Mouse (Mus musculus): Measurements from ENCODE around the gene Spin4. TPM values are rescaled to one million over a fixed set of nuclear protein-coding genes. Genes with fewer than 3 reads are reported as not detected.

Gene Spin4
- total RNA-seq (2021): 1 to 10 TPM; 1.3 to 1.5 TPM
- long read RNA-seq, experiment 1: 0 reads
- long read RNA-seq, experiment 2: 0 reads

DNA sequence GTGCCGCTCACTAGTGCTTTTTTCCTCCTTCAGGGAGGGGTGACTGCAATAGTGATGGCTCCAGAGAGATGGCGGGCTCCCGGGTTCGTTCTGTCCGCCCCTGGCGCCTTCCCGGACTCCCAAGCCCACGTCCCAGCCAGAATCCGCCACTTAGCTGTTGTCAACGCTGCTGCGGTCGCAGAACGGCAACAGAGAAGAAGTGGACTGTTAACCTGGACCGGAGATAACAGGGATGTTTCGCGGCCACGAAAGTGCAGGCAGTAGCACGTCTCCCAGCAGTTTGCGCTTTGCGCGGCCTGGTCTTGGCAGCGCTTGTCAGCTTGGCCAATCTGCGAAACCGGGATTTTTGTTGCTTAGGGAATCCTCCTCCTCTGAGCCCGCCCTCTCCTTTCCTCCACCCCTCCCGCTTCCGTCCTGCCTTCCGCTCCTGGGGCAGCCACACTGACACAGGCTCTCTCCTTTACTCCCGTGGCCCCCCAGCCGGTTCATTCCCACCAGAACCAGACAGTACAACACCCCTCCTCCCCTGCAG is at the start of gene Spin4:
Gene Spin4, minus strand, starts transcription at position 322 of the 532 bp plus-strand sequence.
- intact Hi-C loops (cut with DNase I; ENCODE audit: low total_unique reads): no loop called here
- peak; percentile 80 for DNase-seq

- no peak for DNase-seq
- intact Hi-C loops (cut with DNase I; ENCODE audit: low total_unique reads): no loop called here
Observed at GRCm38 (mm10) chrX:95027907-95028306, 1.4 kb upstream of the Spin4 start.

DNA sequence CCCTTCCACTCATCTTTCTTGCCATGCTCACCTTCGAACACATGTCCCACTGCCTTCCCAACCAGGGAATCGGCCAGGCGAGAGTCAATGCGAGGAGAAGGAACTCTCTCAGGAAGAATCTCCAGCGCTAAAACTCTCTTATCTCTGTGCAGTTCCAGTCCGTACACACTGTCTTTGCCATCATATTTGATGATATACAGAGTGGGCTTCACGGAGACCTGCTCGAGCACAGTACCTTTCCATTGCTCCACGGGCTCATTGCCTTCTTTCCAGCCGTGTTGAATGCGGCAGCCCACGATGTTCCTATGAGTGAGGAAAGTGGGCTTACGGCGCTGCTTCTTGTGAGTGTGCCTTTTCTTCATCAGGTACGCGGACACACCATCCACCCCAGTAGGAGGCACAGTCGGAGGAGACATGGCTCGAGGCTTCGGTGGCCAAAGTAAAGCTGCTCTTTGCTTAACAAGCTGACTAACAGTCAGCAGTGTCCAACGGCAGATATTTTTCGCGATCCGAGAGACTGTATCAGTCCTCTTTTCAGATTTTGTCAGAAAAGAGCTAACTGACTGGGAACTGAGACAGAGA is 612 bp downstream of the Spin4 start:
- intact Hi-C loops (cut with DNase I; ENCODE audit: low total_unique reads): no loop called here
- DNase-seq: peak; percentile 8

DNA sequence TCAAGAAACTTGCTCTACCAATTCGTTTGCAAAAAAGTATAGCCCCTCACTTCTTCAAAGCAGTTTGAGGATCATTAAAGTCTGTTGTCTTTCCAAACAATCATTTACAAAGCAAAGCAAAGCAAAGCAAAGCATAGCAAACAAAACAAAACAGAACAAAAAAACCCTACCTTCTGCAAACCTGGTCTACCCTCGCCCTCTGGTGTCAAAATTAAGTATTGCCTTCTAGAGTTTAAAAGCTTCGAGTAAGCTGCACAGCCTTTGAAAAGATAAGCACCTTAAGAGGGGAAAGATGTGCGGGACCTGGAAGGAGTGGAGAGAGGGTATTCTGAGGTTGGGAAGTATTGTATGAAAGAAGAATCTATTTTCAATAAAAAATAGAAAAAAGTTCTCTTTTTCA is 14.4 kb downstream of the Spin4 start:
- intact Hi-C loops (cut with DNase I; ENCODE audit: low total_unique reads): no loop called here

GRCm38 (mm10) chrX:94998845-94999244 is 27.6 kb downstream of the Spin4 start:
- DNase-seq: no peak
- intact Hi-C loops (cut with DNase I; ENCODE audit: low total_unique reads): no loop called here

More for the DNA sequence above, 14.4 kb downstream of the Spin4 start:
- DNase-seq: no peak

DNA sequence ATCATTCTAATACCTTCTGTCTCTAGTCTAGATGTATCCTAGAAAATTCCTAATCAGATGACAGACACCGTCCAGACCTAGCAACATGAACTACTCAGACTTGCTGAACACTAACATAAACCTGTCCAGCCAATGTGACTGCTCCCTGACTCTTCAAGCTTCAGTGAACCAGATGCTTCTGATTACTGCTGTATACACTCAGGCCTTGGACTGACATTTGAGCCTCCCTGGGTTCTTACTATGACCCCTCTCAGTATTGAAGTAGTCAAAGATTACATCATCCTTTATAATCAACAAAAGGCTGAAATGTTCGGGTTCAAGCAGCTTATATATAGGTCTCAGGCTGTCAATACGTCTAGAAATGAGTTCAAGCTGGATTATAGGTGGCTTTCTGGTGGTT is 32.4 kb downstream of the Spin4 start:
- no peak for DNase-seq
- intact Hi-C loops (cut with DNase I; ENCODE audit: low total_unique reads): no loop called here

DNA sequence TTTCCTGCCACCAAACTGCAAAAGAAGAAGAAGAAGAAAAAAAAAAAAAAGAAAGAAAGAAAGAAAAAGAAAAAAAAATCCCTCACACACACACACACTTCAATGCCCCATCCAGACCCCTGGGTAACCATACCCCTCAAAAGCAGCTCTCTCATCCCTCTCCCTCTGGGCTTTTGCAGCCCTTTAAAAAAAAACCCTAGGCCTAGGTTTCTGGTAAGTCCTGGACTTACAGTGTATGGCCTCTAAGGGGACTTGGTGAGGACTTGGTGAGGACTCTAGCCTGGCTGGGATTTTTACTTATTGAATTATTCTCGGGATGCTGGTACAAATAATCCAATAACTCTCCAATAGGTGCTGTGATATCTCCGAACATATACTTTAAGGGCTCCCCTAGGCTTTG is 35.6 kb downstream of the Spin4 start:
- intact Hi-C loops (cut with DNase I; ENCODE audit: low total_unique reads): no loop called here
- DNase-seq: no peak

DNA sequence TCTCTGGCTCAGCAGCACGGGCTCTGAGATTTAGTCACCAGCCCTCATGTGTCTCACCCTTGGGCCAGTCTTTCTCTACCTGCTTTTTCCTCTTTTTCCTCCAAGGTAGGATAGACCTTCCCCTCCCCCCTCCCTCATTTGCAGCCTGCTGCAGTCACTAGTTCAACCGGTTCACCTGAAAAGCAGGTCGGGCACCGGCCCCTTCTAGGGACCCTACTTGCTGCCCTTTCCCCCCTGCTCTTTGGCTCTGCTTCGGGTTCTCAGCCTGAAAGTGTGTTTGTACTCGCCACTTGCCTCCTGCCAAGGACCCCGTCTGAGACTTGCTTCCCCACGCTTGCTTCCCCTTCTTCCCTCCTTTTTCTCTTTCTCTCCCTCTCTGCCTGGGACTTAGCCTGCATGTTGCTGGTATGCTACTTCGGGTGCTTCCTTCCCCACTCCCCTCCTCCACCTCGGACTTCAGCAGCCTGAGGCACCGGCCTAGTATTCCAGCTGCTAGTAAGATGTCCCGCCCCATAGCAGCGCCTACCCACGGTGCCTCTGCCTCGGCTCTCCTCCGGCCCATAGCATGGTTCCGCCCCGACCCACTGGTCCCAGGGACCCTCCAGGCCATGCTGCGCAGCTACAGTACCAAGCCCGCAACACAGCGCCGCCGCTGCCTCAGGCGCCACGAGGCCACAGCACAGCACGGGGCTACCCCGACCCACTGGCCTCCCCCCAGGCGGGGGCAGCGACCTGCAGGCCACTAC is 36.2 kb downstream of the Spin4 start:
- peak; percentile 11 for DNase-seq
- intact Hi-C loops (cut with DNase I; ENCODE audit: low total_unique reads): no loop called here

Other genes starting within 250 kb of the Spin4 start
- 10 to 100 TPM in 1 of 2 experiments, 1 to 10 TPM in 1; 9.6 to 11.9 TPM for gene Arhgef9, start 170.2 kb upstream of the Spin4 start, total RNA-seq (2021)